Mouse (Mus musculus): ENCODE results near the gene Frmpd3. TPM values are rescaled to one million over a fixed set of nuclear protein-coding genes. Genes with fewer than 3 reads are reported as not detected.

Frmpd3 gene
- 0.25 TPM for polyA plus RNA-seq (2015; fragmentation: Illumina TruSeq; extraction: RNeasy Lipid Tissue Mini Kit (QIAGEN cat#74804); ENCODE audit: insufficient read depth, low replicate concordance)

DNA sequence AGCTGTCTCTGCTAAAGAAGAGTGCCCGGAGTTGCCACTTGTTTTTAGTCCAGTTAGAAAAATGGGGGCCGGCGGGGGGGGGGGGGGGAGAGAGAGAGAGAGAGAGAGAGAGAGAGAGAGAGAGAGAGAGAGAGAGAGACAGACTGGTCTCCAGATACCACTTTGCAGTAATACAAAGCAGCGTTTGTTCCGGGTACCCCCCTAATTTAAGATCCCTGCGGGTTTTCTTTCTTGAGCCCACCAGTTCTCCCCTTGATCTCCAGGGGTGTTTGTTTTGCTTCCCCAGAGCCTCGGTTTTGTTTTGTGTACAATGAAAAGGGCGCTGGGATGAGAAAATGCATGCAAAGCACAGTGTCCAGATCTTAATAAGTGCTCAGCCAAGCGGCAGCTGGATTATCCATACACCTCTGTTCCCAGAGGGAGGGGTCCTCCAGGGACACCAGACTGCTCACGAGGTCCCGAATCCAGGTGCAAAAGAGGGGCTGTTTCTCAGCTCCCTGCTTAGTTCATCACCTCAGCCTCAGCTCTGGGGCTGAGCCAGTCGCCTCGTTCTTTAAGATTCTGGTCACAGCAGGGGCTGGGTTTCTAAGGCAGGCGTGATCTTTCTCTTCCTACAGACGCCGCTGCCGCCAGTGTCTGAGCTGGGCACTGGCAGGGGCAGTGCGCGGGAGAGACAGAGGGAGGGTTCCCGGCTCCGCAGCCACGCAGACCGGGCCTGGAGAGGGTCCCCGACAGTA is at the start of gene Frmpd3:
Gene Frmpd3 (plus strand): TSS at position 608 of the 737 bp plus-strand sequence.

DNA sequence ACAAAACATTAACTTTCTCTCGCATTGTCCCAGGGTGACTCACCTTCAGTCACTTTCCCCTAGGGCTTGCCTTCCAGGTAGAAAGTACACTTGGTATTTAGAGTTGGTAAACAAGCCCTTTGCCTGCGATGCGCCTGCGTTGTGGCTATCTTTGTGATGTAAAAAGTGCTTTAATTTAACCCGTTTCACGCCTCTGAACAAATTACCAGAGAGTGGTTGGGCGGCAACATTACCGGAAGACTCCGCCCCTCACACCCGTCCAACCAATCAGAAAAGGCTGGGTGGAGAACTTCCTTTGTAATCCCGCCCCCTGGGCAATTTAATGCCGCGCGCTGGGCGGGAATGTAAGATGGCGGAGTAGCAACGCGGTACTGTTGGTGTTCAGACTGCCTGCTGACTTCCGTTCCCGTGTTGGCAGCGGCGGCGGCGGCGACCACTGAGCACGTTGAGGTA is 114.2 kb downstream of the Frmpd3 start, which contains the start of gene Prps1:
Gene Prps1 (plus strand): TSS at position 335 of the 453 bp plus-strand sequence.

Other genes with a start within 250 kb of the Frmpd3 start
- 45.4 TPM for gene Prps1, start 114.3 kb downstream of the Frmpd3 start, polyA plus RNA-seq (2015; fragmentation: Illumina TruSeq; extraction: RNeasy Lipid Tissue Mini Kit (QIAGEN cat#74804); ENCODE audit: insufficient read depth, low replicate concordance)